Mouse (Mus musculus) forebrain, embryonic 14.5 days (tissue): ENCODE measurements around the gene Gm12169. TPM values are rescaled to one million over a fixed set of nuclear protein-coding genes. Genes with fewer than 3 reads are reported as not detected.
"Not testable (repeated sequence)": the region's sequence is repeated elsewhere in the genome, so short reads cannot be mapped to it uniquely, and the experiment has no call there.

Experiments
- ATAC-seq: fragments of 200-750 bp; cut with Nextera tagmentation; 2 replicates; pipeline ENCODE4 v1.8.0; 2017; ENCODE audit warnings: mild to moderate bottlenecking, moderate library complexity
- DNase-seq: peaks from one replicate; pipeline ENCODE4 v3.0.0-alpha.2; 2015; ENCODE audit warnings: low spot score
- H3K27ac ChIP-seq: fragments of 300-500 bp; sonication (generic); 2 replicates; pipeline ENCODE4 v1.5.1; 2014; ENCODE audit warnings: low read depth, mild to moderate bottlenecking, control low read depth, low read length, moderate library complexity
- H3K27me3 ChIP-seq: fragments of 300-500 bp; sonication (generic); replicated peaks from 2 replicates; pipeline ENCODE4 v1.6.1; 2014; ENCODE audit warnings: low read length, control low read depth, mixed read lengths; ENCODE audit not compliant: control insufficient read depth, insufficient read depth
- H3K36me3 ChIP-seq: fragments of 300-500 bp; sonication (generic); 2 replicates; pipeline ENCODE4 v1.6.1; 2014; ENCODE audit warnings: low read length, control low read depth; ENCODE audit not compliant: control insufficient read depth, insufficient read depth
- H3K4me1 ChIP-seq: fragments of 300-500 bp; sonication (generic); 2 replicates; pipeline ENCODE4 v1.6.1; 2014; ENCODE audit warnings: antibody characterized with exemption, low read length, control low read depth; ENCODE audit not compliant: control insufficient read depth, insufficient read depth
- H3K4me2 ChIP-seq: fragments of 300-500 bp; sonication (generic); 2 replicates; pipeline ENCODE4 v1.6.1; 2014; ENCODE audit warnings: mild to moderate bottlenecking, control low read depth, low read length
- H3K4me3 ChIP-seq: fragments of 300-500 bp; sonication (generic); 2 replicates; pipeline ENCODE4 v1.5.1; 2014; ENCODE audit warnings: low read depth, low read length, control low read depth
- H3K9ac ChIP-seq: fragments of 300-500 bp; sonication (generic); 2 replicates; pipeline ENCODE4 v1.6.1; 2014; ENCODE audit warnings: mild to moderate bottlenecking, low read length, control low read depth, moderate library complexity
- H3K9me3 ChIP-seq: fragments of 300-500 bp; sonication (generic); replicated peaks from 2 replicates; pipeline ENCODE4 v1.6.1; 2016; ENCODE audit warnings: low read length, control low read depth, mixed read lengths; ENCODE audit not compliant: control insufficient read depth
- WGBS: fragments of 180-500 bp; shearing (Covaris S2); extraction: QIAGEN DNeasy Blood & Tissue Kit; methylation state at CpG from one replicate; pipeline ENCODE4 v1.1.7; 2014; 5-methylcytosine and 5-hydroxymethylcytosine counted together
- polyA plus RNA-seq: library from polyadenylated mRNA; unstranded; fragments of >200 nt; fragmentation: Nextera tagmentation; extraction: Ambion mirVana; gene quantifications from 2 replicates; pipeline ENCODE4 v1.2.1, GENCODE M21; 2014

Gene Gm12169
- not detected in 2 replicates for polyA plus RNA-seq

DNA sequence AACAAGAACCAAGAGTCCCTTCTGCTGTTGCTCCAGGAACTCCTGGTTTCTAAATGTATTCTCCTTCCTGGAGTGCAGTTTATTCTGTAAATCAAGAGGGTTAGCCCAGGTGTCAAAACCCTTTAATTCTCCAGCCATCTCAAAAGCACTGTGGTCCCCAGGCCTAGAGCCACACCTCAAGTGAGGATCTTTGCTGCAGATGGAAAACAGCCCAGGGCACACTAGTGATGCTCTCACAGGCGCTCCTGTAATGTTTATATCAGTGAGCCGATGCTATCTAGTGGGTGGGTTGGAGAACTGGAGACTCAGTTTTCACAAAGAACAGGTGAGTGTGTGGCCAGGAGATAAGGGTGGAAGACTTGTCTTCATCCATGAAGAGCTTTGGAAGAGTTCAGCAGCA, at the start of gene Gm12169:
Gene Gm12169, plus strand, starts transcription at position 301 of the 400 bp plus-strand sequence.
- H3K4me2 ChIP-seq = no peak within 1 kb of the TSS
- 94% methylated on average over 2 of the region's 2 CpGs for WGBS
- ATAC-seq = no peak

DNA sequence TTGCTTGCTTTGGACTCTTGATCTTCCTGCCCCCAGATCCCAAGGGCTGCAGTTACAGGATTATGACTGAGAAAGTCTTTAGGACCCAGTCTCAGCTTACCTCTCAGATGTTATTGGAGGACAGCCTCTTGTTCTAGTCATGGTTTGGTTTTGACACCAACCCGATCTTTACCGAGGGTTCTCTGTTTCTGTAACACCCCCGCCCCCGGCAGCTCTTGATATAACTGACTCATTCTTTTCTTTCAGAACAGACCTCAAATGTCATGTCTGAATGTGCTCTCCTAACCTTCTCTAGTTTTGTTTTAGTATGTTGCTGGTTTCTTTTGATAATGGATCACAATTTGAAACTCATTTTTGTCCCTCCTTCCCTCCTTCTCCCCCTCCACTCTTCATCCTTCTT, 49.8 kb upstream of the Gm12169 start:
- Histone ChIP-seq H3K27ac (no peak overlapping the region), H3K27me3 (no peaks in the 10 kb centered on the region), H3K9me3 (no peaks in the 10 kb centered on the region), H3K4me2 (no peak overlapping the region), H3K9ac (no peak overlapping the region), H3K36me3 (no peaks in the 10 kb centered on the region), H3K4me1 (no peaks in the 10 kb centered on the region), H3K4me3 (no peak overlapping the region)
- DNase-seq (no peak), ATAC-seq (no peak)
- WGBS = 96% methylated on average over 4 of the region's 4 CpGs

More for the DNA sequence above, at the start of gene Gm12169:
- no peak within 1 kb of the TSS for H3K4me3 ChIP-seq
- H3K27me3 ChIP-seq = no peaks in the 10 kb centered on the region
- H3K36me3 ChIP-seq = no peaks in the 10 kb centered on the region
- H3K4me1 ChIP-seq = no peaks in the 10 kb centered on the region
- no peak for DNase-seq
- no peak within 1 kb of the TSS for H3K27ac ChIP-seq
- H3K9ac ChIP-seq = no peak within 1 kb of the TSS
- no peaks in the 10 kb centered on the region for H3K9me3 ChIP-seq

DNA sequence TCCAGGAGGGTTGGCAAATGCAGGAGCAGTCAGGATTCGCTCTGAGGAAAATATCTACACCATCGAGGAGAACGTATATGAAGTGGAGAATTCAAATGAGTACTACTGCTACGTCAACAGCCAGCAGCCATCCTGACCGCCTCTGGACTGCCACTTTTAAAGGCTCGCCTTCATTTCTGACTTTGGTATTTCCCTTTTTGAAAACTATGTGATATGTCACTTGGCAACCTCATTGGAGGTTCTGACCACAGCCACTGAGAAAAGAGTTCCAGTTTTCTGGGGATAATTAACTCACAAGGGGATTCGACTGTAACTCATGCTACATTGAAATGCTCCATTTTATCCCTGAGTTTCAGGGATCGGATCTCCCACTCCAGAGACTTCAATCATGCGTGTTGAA, 44.7 kb upstream of the Gm12169 start:
- Histone ChIP-seq H3K4me3 (no peak overlapping the region), H3K4me1 (no peaks in the 10 kb centered on the region), H3K27ac (no peak overlapping the region), H3K27me3 (no peaks in the 10 kb centered on the region), H3K4me2 (no peak overlapping the region), H3K9me3 (no peaks in the 10 kb centered on the region), H3K36me3 (no peaks in the 10 kb centered on the region), H3K9ac (no peak overlapping the region)
- 88% methylated on average over 9 of the region's 9 CpGs for WGBS
- DNase-seq = no peak
- no peak for ATAC-seq

DNA sequence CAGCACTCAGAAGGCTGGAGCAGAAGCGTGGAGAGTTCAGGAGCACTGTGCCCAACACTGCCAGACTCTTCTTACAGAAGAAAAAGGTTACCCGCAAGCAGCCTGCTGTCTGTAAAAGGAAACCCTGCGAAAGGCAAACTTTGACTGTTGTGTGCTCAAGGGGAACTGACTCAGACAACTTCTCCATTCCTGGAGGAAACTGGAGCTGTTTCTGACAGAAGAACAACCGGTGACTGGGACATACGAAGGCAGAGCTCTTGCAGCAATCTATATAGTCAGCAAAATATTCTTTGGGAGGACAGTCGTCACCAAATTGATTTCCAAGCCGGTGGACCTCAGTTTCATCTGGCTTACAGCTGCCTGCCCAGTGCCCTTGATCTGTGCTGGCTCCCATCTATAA, 43.5 kb upstream of the Gm12169 start:
- H3K4me2 ChIP-seq = no peak overlapping the region
- H3K36me3 ChIP-seq = no peaks in the 10 kb centered on the region
- H3K9me3 ChIP-seq = no peaks in the 10 kb centered on the region
- WGBS = 84% methylated on average over 7 of the region's 7 CpGs
- H3K27ac ChIP-seq = no peak overlapping the region
- ATAC-seq (no peak), DNase-seq (no peak)
- H3K4me3 ChIP-seq = no peak overlapping the region
- H3K9ac ChIP-seq = no peak overlapping the region
- no peaks in the 10 kb centered on the region for H3K27me3 ChIP-seq
- H3K4me1 ChIP-seq = no peaks in the 10 kb centered on the region

DNA sequence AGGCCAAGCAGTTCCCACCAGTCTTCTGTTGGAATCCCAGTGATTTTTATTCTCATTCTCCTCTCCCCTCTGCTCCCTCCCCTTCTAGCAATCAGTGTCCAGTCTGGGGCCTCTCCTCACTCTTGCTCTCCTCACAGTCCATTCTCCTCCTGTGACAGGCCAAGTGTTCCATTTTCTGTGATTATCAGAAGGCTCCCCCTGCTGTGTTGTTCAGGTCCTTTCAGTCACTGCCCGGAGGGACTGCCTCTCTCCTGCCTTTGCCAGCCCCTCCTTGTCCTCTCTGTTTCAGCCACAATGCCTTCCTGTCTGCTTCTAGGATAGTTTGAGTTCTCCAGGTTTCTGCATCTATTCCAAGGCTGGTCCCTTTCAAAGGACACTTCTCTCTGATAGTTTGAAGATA, 35.8 kb upstream of the Gm12169 start:
- H3K27ac ChIP-seq = no peak overlapping the region
- no peak overlapping the region for H3K9ac ChIP-seq
- H3K4me3 ChIP-seq = no peak overlapping the region
- H3K9me3 ChIP-seq = no peaks in the 10 kb centered on the region
- DNase-seq (no peak), ATAC-seq (no peak)
- no peaks in the 10 kb centered on the region for H3K27me3 ChIP-seq
- WGBS = 0% methylated on average over 1 of the region's 1 CpGs
- H3K4me2 ChIP-seq = no peak overlapping the region
- no peaks in the 10 kb centered on the region for H3K36me3 ChIP-seq
- H3K4me1 ChIP-seq = no peaks in the 10 kb centered on the region

DNA sequence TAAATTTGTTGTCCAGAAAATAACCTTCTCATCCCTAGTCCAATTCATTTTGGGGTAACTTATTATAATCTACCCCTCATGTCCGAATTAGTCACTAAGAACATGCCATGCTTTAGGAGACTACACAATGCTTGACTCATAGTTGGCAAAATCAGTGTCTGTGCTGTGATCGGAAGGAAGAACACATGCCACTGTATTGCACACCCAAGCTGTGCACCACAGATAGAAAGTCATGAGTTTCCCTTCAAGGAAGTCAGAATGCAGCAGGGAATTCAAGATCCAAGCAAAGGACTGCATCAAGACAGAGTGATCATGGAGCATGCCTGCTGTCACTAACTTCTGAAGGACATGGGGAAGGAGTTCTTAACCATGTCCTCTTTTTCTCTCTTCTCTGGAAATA, 35.4 kb upstream of the Gm12169 start:
- Histone ChIP-seq H3K9me3 (no peaks in the 10 kb centered on the region), H3K9ac (no peak overlapping the region), H3K4me1 (no peaks in the 10 kb centered on the region), H3K4me3 (no peak overlapping the region), H3K27ac (no peak overlapping the region), H3K4me2 (no peak overlapping the region), H3K27me3 (no peaks in the 10 kb centered on the region), H3K36me3 (no peaks in the 10 kb centered on the region)
- DNase-seq = no peak
- no peak for ATAC-seq
- 78% methylated on average over 2 of the region's 2 CpGs for WGBS

DNA sequence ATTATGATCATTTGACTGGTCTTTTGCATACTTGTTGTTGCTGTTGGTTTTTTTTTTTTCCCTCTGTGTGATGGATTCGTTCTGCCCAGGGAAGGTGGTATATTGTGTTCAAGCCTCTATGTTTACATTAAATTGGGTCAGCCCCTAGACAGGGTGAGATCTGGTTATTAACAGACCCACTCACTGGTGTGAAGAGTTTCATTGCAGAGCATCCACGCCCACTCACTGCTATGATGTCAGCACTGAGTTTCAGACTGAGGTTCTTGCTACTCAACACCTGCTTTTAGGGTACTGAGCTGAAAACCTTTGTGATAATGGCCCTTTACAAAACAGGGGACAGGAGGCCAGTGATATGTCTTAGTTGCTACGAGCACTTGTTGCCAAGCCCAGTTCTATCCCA, 16.9 kb upstream of the Gm12169 start:
- H3K27ac ChIP-seq = no peak overlapping the region
- H3K4me3 ChIP-seq = no peak overlapping the region
- ATAC-seq = no peak
- H3K4me2 ChIP-seq = no peak overlapping the region
- no peaks in the 10 kb centered on the region for H3K4me1 ChIP-seq
- H3K36me3 ChIP-seq = no peaks in the 10 kb centered on the region
- H3K9me3 ChIP-seq = no peaks in the 10 kb centered on the region
- DNase-seq = no peak
- no peaks in the 10 kb centered on the region for H3K27me3 ChIP-seq
- 71% methylated on average over 3 of the region's 3 CpGs for WGBS
- H3K9ac ChIP-seq = no peak overlapping the region

DNA sequence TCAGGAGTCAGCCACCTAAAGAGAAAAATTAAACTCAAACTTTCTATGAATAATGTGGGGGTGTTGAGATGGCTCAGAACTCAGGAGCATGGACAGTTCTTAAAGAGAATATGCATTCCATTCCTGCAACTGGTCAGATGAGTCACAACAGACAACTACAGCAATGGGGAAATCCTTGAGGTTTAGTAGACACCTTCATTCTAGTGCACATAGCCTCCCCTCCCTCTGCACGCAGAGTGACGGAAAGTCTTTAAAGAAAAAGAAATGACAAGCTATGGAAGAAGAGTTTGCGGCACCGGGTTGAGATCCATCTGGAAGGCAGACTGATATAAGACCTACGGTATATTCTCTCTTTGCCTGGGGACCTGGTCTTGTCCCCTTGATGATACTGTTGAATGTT, 14.1 kb upstream of the Gm12169 start:
- no peak overlapping the region for H3K27ac ChIP-seq
- no peaks in the 10 kb centered on the region for H3K27me3 ChIP-seq
- DNase-seq (no peak), ATAC-seq (no peak)
- no peaks in the 10 kb centered on the region for H3K4me1 ChIP-seq
- no peak overlapping the region for H3K4me3 ChIP-seq
- H3K4me2 ChIP-seq = no peak overlapping the region
- no peaks in the 10 kb centered on the region for H3K36me3 ChIP-seq
- H3K9ac ChIP-seq = no peak overlapping the region
- no peaks in the 10 kb centered on the region for H3K9me3 ChIP-seq
- 98% methylated on average over 5 of the region's 5 CpGs for WGBS

DNA sequence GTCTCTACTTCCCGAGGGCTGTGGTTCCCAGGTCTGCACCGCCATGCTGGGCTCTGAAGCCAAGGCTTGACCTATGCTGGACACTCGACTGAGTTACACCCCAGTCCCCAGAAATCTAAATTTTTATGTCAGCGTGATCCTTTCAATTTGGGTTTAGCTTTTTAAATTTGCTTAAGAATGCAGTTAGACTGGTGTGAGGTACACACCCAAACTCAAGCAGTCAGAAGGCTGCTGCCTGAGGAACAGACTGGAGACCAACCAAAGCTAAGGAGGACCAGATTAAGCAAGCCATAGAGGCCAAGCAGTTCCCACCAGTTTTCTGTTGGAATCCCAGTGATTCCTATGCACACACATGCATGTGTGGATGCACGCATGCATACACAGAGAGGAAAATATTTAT, 2.7 kb upstream of the Gm12169 start:
- not testable (repeated sequence) for H3K9me3 ChIP-seq, H3K4me1 ChIP-seq, ATAC-seq, H3K27ac ChIP-seq, H3K36me3 ChIP-seq, DNase-seq, H3K4me3 ChIP-seq, H3K27me3 ChIP-seq, H3K9ac ChIP-seq, H3K4me2 ChIP-seq
- whole genome bisulfite sequencing = 89% methylated on average over 5 of the region's 5 CpGs
